Mouse (Mus musculus): Measurements from ENCODE around the gene Lypla2. TPM values are rescaled to one million over a fixed set of nuclear protein-coding genes. Genes with fewer than 3 reads are reported as not detected.
"Not testable (repeated sequence)": the region's sequence is repeated elsewhere in the genome, so short reads cannot be mapped to it uniquely, and the experiment has no call there.

Gene Lypla2
- polyA plus RNA-seq, 1 experiment from 2014 or later = 40.4 TPM

- 77% methylated on average over 8 of the region's 8 CpGs for WGBS (ENCODE audit: insufficient replicate concordance)
- Histone ChIP-seq H3K4me1 (replicated peaks) (peaks cover 52% of the 10 kb centered on the region), H3K27me3 (no peaks in the 10 kb centered on the region), H3K9ac (no peak overlapping the region), H3K9me3 (replicated peaks) (no peaks in the 10 kb centered on the region), H3K4me2 (peak overlapping the region; percentile 90), H3K27ac (replicated peaks) (no peak overlapping the region; the same call in 1 of the 2 replicates), H3K36me3 (replicated peaks) (peaks cover 28% of the 10 kb centered on the region), H3K4me3 (replicated peaks) (peak overlapping the region; percentile 2; the same call in 1 of the 2 replicates)
- no peak for ATAC-seq (ENCODE audit: insufficient read depth)
These were observed 24.3 kb downstream of the Lypla2 start for GRCm38 (mm10) chr4:135948142-135948541.

GRCm38 (mm10) chr4:135946659-135947301, 25.6 kb downstream of the Lypla2 start:
- no peaks in the 10 kb centered on the region for H3K9me3 ChIP-seq (replicated peaks)
- WGBS (ENCODE audit: insufficient replicate concordance) = under 1% methylated on average over 28 of the region's 28 CpGs
- peak overlapping the region; percentile 90 for H3K4me2 ChIP-seq
- H3K9ac ChIP-seq = peak overlapping the region; percentile 92
- ATAC-seq (ENCODE audit: insufficient read depth) = peak; percentile 26
- H3K36me3 ChIP-seq (replicated peaks) = peaks cover 15% of the 10 kb centered on the region
- H3K4me1 ChIP-seq (replicated peaks) = peaks cover 57% of the 10 kb centered on the region
- H3K27ac ChIP-seq (replicated peaks) = peak overlapping the region; percentile 80
- H3K27me3 ChIP-seq = no peaks in the 10 kb centered on the region
- H3K4me3 ChIP-seq (replicated peaks) = peak overlapping the region; percentile 86

- H3K9me3 ChIP-seq (replicated peaks) = no peaks in the 10 kb centered on the region
- H3K4me1 ChIP-seq (replicated peaks) = peaks cover 57% of the 10 kb centered on the region
These were observed 26.2 kb downstream of the Lypla2 start, which contains the start of gene Hmgcl for GRCm38 (mm10) chr4:135946278-135946658. Hmgcl (plus strand) TSS chr4:135946448.

GRCm38 (mm10) chr4:135945706-135946105, 26.7 kb downstream of the Lypla2 start:
- Histone ChIP-seq H3K36me3 (replicated peaks) (peaks cover 8% of the 10 kb centered on the region), H3K9ac (peak overlapping the region; percentile 92; the same call in 1 of the 2 replicates), H3K4me2 (peak overlapping the region; percentile 90), H3K4me3 (replicated peaks) (peak overlapping the region; percentile 86), H3K4me1 (replicated peaks) (peaks cover 57% of the 10 kb centered on the region), H3K27ac (replicated peaks) (peak overlapping the region; percentile 80), H3K9me3 (replicated peaks) (no peaks in the 10 kb centered on the region), H3K27me3 (no peaks in the 10 kb centered on the region)
- 64% methylated on average over 10 of the region's 10 CpGs for whole genome bisulfite sequencing (ENCODE audit: insufficient replicate concordance)
- peak; percentile 3; the same call in 1 of the 2 replicates for ATAC-seq (ENCODE audit: insufficient read depth)

More at GRCm38 (mm10) chr4:135946278-135946658, 26.2 kb downstream of the Lypla2 start, which contains the start of gene Hmgcl:
- ATAC-seq (ENCODE audit: insufficient read depth) = peak; percentile 78
- under 1% methylated on average over 23 of the region's 23 CpGs for WGBS (ENCODE audit: insufficient replicate concordance)
- Histone ChIP-seq H3K36me3 (replicated peaks) (peaks cover 10% of the 10 kb centered on the region), H3K27ac (replicated peaks) (peak within 1 kb of the TSS; percentile 80), H3K4me2 (peak within 1 kb of the TSS; percentile 90), H3K27me3 (no peaks in the 10 kb centered on the region), H3K9ac (peak within 1 kb of the TSS; percentile 92), H3K4me3 (replicated peaks) (peak within 1 kb of the TSS; percentile 86)

GRCm38 (mm10) chr4:135943389-135943788, 29.0 kb downstream of the Lypla2 start:
- H3K4me3 ChIP-seq (replicated peaks) = no peak overlapping the region
- no peak overlapping the region for H3K27ac ChIP-seq (replicated peaks)
- H3K36me3 ChIP-seq (replicated peaks) = peaks cover 21% of the 10 kb centered on the region
- no peaks in the 10 kb centered on the region for H3K9me3 ChIP-seq (replicated peaks)
- H3K4me1 ChIP-seq (replicated peaks) = peaks cover 49% of the 10 kb centered on the region
- no peak for ATAC-seq (ENCODE audit: insufficient read depth)
- no peak overlapping the region for H3K9ac ChIP-seq
- WGBS (ENCODE audit: insufficient replicate concordance) = 42% methylated on average over 4 of the region's 4 CpGs
- H3K27me3 ChIP-seq = no peaks in the 10 kb centered on the region
- no peak overlapping the region for H3K4me2 ChIP-seq

GRCm38 (mm10) chr4:135942193-135942592, 30.2 kb downstream of the Lypla2 start:
- peaks cover 44% of the 10 kb centered on the region for H3K4me1 ChIP-seq (replicated peaks)
- H3K4me3 ChIP-seq (replicated peaks) = no peak overlapping the region
- 43% methylated on average over 6 of the region's 6 CpGs for WGBS (ENCODE audit: insufficient replicate concordance)

GRCm38 (mm10) chr4:135941026-135941425, 31.4 kb downstream of the Lypla2 start:
- H3K27me3 ChIP-seq; H3K27ac ChIP-seq (replicated peaks); H3K4me2 ChIP-seq; ATAC-seq (ENCODE audit: insufficient read depth); H3K9ac ChIP-seq; H3K9me3 ChIP-seq (replicated peaks); H3K4me3 ChIP-seq (replicated peaks): not testable (repeated sequence)
- 74% methylated on average over 8 of the region's 8 CpGs for WGBS (ENCODE audit: insufficient replicate concordance)
- H3K4me1 ChIP-seq (replicated peaks) = peaks cover 51% of the 10 kb centered on the region
- H3K36me3 ChIP-seq (replicated peaks) = peaks cover 23% of the 10 kb centered on the region

More at GRCm38 (mm10) chr4:135942193-135942592, 30.2 kb downstream of the Lypla2 start:
- Histone ChIP-seq H3K9ac (no peak overlapping the region), H3K4me2 (no peak overlapping the region), H3K27me3 (no peaks in the 10 kb centered on the region), H3K36me3 (replicated peaks) (peaks cover 22% of the 10 kb centered on the region), H3K27ac (replicated peaks) (no peak overlapping the region), H3K9me3 (replicated peaks) (no peaks in the 10 kb centered on the region)
- no peak for ATAC-seq (ENCODE audit: insufficient read depth)

- ATAC-seq (ENCODE audit: insufficient read depth) = peak; percentile 48; the same call in 1 of the 2 replicates
- WGBS (ENCODE audit: insufficient replicate concordance) = 47% methylated on average over 7 of the region's 7 CpGs
These were observed 33.6 kb downstream of the Lypla2 start for GRCm38 (mm10) chr4:135938858-135939257.

GRCm38 (mm10) chr4:135935502-135935901, 36.9 kb downstream of the Lypla2 start:
- H3K27ac ChIP-seq (replicated peaks) = peak overlapping the region; percentile 58
- H3K4me3 ChIP-seq (replicated peaks) = no peak overlapping the region
- H3K4me2 ChIP-seq = peak overlapping the region; percentile 29; the same call in 1 of the 2 replicates
- H3K9ac ChIP-seq = no peak overlapping the region
- H3K36me3 ChIP-seq (replicated peaks) = peaks cover 39% of the 10 kb centered on the region
- H3K27me3 ChIP-seq = no peaks in the 10 kb centered on the region
- H3K4me1 ChIP-seq (replicated peaks) = peaks cover 57% of the 10 kb centered on the region
- WGBS (ENCODE audit: insufficient replicate concordance) = 38% methylated on average over 5 of the region's 5 CpGs
- ATAC-seq (ENCODE audit: insufficient read depth) = peak; percentile 37; the same call in 1 of the 2 replicates
- H3K9me3 ChIP-seq (replicated peaks) = no peaks in the 10 kb centered on the region

More at GRCm38 (mm10) chr4:135938858-135939257, 33.6 kb downstream of the Lypla2 start:
- H3K4me1 ChIP-seq (replicated peaks) = peaks cover 63% of the 10 kb centered on the region
- H3K27ac ChIP-seq (replicated peaks) = no peak overlapping the region
- H3K27me3 ChIP-seq = no peaks in the 10 kb centered on the region
- H3K9ac ChIP-seq = no peak overlapping the region
- H3K4me2 ChIP-seq = no peak overlapping the region
- no peak overlapping the region for H3K4me3 ChIP-seq (replicated peaks)
- H3K9me3 ChIP-seq (replicated peaks) = no peaks in the 10 kb centered on the region
- H3K36me3 ChIP-seq (replicated peaks) = peaks cover 28% of the 10 kb centered on the region

- Histone ChIP-seq H3K27ac (replicated peaks) (peak overlapping the region; percentile 58), H3K4me2 (peak overlapping the region; percentile 29; the same call in 1 of the 2 replicates)
These were observed 37.5 kb downstream of the Lypla2 start for GRCm38 (mm10) chr4:135934708-135935500.

GRCm38 (mm10) chr4:135931832-135932231, 40.6 kb downstream of the Lypla2 start:
- Histone ChIP-seq H3K27me3 (no peaks in the 10 kb centered on the region), H3K27ac (replicated peaks) (no peak overlapping the region), H3K4me2 (no peak overlapping the region), H3K4me1 (replicated peaks) (peaks cover 37% of the 10 kb centered on the region), H3K9ac (no peak overlapping the region), H3K9me3 (replicated peaks) (no peaks in the 10 kb centered on the region), H3K36me3 (replicated peaks) (peaks cover 37% of the 10 kb centered on the region), H3K4me3 (replicated peaks) (no peak overlapping the region)
- WGBS (ENCODE audit: insufficient replicate concordance) = 64% methylated on average over 5 of the region's 5 CpGs
- ATAC-seq (ENCODE audit: insufficient read depth) = no peak

More at GRCm38 (mm10) chr4:135934708-135935500, 37.5 kb downstream of the Lypla2 start:
- no peaks in the 10 kb centered on the region for H3K27me3 ChIP-seq
- H3K4me3 ChIP-seq (replicated peaks) = no peak overlapping the region
- H3K9me3 ChIP-seq (replicated peaks) = no peaks in the 10 kb centered on the region
- ATAC-seq (ENCODE audit: insufficient read depth) = peak; percentile 62
- H3K9ac ChIP-seq = no peak overlapping the region
- peaks cover 57% of the 10 kb centered on the region for H3K4me1 ChIP-seq (replicated peaks)
- 23% methylated on average over 12 of the region's 12 CpGs for WGBS (ENCODE audit: insufficient replicate concordance)
- H3K36me3 ChIP-seq (replicated peaks) = peaks cover 41% of the 10 kb centered on the region

Measured in liver, embryonic 15.5 days (tissue).